Mouse (Mus musculus) left cerebral cortex, postnatal 10 days (tissue): ENCODE data around the gene Trappc11. TPM values are rescaled to one million over a fixed set of nuclear protein-coding genes. Genes with fewer than 3 reads are reported as not detected.
A peak's percentile ranks its signal among the peaks of the same experiment; 100 is the strongest.

Experiments
- DNase-seq, 2 experiments: peaks; one replicate each; pipeline ENCODE4 v3.0.0; 2021 to 2022; ENCODE audit warnings: low spot score in 2 of 2, mixed read lengths in 1 of 2; ENCODE audit errors: extremely low spot score in 1 of 2
- intact Hi-C: fragments of 180-260 bp; cut with DNase I; formaldehyde crosslinking; loops from one replicate; pipeline ENCODE4 v1.15.1; 2025
- total RNA-seq, 2 experiments: library from RNA; stranded (reverse); gene quantifications; 2 replicates each; pipeline ENCODE4 v1.2.3; 2021

The Trappc11 gene
- 10 to 100 TPM; 51.4 to 54.0 TPM for total RNA-seq

DNA sequence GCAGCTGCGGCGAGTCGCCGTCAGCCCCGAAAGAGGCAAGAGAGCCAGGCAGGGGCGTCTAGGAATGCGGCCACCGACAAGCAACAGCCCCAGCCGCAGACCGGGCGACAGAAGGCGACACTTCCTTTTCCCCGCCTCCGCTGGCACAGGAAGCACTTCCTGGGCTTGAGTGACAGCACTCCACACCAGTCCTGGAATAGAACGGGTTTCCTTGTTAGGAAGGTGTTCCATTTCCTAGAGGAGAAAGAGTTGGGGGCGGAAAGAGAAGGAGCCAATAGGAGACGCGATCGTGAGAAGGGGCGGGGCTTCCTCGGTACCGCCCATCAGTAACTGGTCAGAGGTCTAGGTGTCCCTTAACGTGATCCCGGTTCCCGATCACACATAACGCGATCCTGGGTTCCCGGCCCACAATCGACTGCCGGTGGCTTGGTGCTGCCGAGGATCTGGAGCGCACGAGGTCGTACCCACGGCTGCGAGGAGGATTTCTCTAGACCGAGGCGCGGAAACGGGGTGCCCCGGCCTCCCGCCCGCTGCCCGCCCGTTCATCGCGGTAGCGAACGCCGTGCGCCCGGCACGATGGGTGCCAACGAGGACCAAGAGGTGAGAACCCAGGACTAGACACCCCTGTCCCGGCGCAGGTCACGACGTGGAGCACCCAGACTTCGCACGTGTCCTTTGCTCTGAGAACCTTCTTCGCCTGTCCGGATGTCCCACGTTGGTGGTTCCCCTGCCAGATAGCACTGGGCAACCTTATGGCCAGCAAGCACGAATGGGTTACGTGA, at the start of gene Trappc11, which contains the start of gene Rwdd4a:
Trappc11 (minus strand) TSS at position 127 of the 782 bp plus-strand sequence.
Rwdd4a (plus strand) TSS at position 321 of the 782 bp plus-strand sequence.
- DNase-seq, result peak; percentile 96 to 98
- intact Hi-C loops, result loop anchor here (5.0 to 10.0 kb wide), 3 partner anchors 139 to 311 kb away; no protein-coding TSS in a partner anchor

- no peak for DNase-seq
- intact Hi-C loops, result no loop called here
Measured at GRCm38 (mm10) chr8:47581454-47581853, 48.2 kb upstream of the Trappc11 start.

DNA sequence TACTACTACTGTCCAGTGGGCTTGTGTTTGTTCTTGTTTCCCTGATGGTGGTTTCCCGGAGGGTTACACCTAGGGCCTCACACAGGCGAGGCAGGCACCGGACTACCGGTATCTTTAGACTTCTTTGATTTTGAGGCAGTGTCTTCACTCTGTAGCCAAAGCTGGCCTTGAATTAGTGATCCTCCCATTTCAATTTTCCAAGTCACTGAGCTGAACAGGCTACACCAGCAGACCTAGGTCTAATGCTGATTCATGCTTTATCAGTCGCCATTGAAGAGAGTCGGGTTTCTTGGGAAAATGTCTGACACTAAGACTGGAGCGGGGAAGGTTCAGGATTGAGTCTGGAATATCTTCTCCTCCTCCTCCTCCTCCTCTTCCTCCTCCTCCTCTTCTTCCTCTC, 40.2 kb upstream of the Trappc11 start:
- no peak for DNase-seq
- intact Hi-C loops, result no loop called here

DNA sequence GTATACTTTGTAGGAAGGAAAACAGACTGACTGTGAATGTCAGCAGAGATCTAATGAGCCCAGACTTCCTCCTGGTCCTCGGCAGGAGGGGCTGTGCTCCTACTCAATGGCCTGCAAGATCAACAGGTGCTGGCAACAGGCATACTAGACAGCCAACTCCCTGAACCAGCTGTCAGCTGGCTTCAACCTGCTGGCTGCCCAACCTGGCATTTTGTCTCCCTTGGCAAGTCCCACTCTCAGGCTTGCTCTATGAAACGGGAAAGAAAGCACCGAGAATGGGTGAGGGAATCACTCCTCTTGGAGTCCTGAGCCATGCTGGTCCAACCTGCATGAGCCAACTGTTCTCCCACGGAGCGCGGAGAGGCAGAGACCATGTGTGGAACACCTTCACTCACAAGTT, 36.9 kb upstream of the Trappc11 start:
- no peak for DNase-seq
- intact Hi-C loops, result no loop called here

DNA sequence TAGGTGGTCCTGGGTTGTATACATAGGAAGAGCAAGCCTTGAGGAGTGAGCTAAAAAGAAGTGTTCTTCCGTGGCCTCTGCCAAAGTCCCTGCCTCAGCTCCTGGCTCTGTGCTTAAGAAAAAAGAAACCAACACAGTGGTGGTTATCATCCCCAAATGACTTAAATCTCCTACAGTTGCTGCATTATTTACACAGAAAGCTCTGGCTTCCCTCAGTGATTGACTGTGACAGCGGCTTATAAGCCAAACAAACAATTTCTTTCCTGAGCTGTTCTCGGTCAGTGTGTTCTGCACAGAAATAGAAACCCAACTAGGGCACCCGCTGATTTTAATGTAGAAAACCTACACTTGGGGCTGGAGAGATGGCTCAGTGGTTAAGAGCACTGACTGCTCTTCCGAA, 34.8 kb upstream of the Trappc11 start:
- no peak for DNase-seq
- intact Hi-C loops, result no loop called here

DNA sequence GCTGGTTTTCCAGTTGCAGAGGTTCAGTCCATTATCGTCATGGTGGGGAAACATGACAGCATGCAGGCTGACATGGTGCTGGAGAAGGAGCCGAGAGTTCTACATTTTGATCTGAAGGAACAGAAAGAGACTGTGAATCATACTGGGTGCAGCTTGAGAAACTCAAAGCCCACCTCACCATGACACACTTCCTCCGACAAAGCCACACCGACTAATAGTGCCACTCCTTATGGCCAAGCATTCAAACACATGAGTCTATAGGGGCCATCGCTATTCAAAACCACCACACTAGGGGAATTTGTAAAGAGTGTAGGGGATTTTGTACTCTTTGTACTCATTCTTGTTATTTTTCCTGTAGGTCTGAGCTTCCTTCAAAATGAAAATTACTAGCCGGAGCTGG, 33.3 kb upstream of the Trappc11 start:
- intact Hi-C loops, result no loop called here
- no peak for DNase-seq

- intact Hi-C loops, result no loop called here
- DNase-seq, result no peak
Measured at GRCm38 (mm10) chr8:47560801-47561200, 27.5 kb upstream of the Trappc11 start.

GRCm38 (mm10) chr8:47558274-47558673, 25.0 kb upstream of the Trappc11 start:
- no peak for DNase-seq
- intact Hi-C loops, result no loop called here

DNA sequence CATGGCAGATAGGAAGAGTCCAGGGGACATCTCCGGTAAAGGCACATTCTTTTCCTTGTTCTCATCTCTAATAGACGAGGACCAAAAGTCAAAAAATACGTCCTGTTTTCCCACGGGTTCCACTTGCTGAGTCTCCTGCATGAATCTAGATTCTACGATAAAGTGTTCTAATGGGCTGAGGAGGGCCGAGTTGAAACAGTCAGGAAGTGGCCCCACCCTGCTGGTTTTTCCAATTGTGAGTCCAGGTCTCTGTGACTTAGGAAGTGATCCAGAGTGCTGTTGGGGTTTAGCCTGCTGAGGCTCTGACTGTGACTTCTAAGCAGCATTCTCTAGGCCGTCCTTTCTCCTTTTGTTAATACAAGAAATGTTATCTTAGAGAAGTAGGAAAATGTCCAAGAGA, 23.2 kb upstream of the Trappc11 start:
- intact Hi-C loops, result no loop called here
- no peak for DNase-seq

DNA sequence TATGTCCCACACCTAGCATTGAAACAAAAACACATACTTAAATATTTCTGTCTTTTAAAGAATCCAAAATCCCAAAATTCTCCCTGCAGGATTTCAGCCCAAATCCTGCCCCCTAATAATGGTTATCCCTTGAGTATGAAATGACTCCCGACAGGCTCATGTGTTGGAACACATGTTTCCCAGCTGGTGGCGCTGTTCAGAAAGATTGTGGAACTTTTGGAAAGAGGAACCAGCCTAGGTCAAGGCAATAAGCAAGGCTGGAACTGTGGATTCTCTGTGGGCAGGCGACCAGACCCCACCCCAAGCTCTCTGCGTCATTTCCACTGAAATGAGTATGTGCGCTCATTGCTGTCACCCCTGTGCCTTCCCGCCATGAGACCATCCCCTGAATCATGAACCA, 20.3 kb upstream of the Trappc11 start:
- no peak for DNase-seq
- intact Hi-C loops, result no loop called here

DNA sequence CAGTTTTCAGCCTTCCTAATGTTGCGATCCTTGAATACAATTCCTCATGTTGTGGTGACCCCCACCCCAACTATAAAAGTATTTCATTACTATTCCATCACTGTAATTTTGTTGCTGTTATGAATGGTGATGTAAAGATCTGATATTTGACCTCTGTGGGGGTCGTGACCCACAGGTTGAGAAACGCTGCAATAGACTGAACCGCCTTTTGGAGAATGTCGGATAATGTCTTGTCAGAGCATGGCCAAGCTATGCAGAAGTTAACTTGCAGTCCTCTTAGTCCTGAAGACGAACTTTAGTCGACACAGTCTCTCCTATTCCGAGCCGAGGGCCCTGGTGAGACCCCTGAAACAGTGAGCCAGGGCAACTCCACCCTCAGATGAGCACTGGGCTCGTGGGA, 13.8 kb upstream of the Trappc11 start:
- no peak for DNase-seq
- intact Hi-C loops, result no loop called here

GRCm38 (mm10) chr8:47544094-47544493, 10.8 kb upstream of the Trappc11 start:
- no peak for DNase-seq
- intact Hi-C loops, result no loop called here

- no peak for DNase-seq
- intact Hi-C loops, result no loop called here
Measured at GRCm38 (mm10) chr8:47542746-47543145, 9.5 kb upstream of the Trappc11 start.

DNA sequence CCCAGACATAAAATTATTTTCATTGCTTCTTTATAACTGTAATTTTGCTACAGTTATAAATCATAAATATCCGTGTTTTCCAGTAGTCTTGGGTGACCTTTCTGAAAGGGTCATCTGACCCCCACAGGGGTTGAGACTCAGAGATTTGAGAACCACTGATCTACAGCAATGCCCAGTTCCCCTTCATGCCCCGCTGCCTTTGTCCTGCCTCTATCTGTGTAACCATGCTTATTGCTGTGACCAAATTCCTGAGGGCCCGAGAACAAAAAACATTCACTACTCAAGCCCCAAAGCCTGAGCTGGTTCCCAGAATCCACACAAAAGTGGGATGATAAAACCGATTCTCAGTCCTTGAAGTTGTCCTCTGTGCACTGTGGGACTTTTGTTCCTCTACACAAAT, 5.1 kb upstream of the Trappc11 start:
- intact Hi-C loops, result loop anchor here (10.0 kb wide), 1 partner anchor 306 kb away; no protein-coding TSS in a partner anchor
- no peak for DNase-seq

GRCm38 (mm10) chr8:47528094-47528493, 5.2 kb downstream of the Trappc11 start:
- intact Hi-C loops, result no loop called here
- no peak for DNase-seq

GRCm38 (mm10) chr8:47513601-47514000, 19.7 kb downstream of the Trappc11 start:
- DNase-seq, result no peak
- intact Hi-C loops, result no loop called here

- intact Hi-C loops, result no loop called here
- DNase-seq, result no peak
Measured at GRCm38 (mm10) chr8:47510930-47511329, 22.3 kb downstream of the Trappc11 start.

- intact Hi-C loops, result no loop called here
- no peak for DNase-seq
Measured at GRCm38 (mm10) chr8:47505431-47505830, 27.8 kb downstream of the Trappc11 start.

GRCm38 (mm10) chr8:47502546-47502945, 30.7 kb downstream of the Trappc11 start:
- no peak for DNase-seq
- intact Hi-C loops, result no loop called here

GRCm38 (mm10) chr8:47501994-47502393, 31.3 kb downstream of the Trappc11 start:
- intact Hi-C loops, result no loop called here
- no peak for DNase-seq

DNA sequence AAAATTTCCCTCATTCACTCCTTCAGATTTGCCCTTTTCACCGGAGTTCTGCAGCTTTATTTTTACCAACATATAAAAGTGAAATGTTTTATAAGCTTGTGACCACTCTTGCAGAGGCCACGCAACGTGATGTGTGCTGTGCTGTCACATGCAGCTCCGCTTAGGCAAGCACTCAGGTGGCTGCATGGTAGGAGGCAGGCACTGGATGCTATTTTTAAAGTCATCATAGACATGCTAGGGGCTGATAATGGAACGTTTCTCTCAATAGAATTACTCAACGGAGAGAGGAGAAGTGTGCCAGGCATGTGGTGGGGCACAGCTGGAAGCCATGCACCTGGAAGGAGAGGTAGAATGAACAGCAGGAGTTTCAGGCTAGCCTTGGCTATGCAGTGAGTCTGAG, 37.8 kb downstream of the Trappc11 start:
- intact Hi-C loops, result no loop called here
- no peak for DNase-seq
